In genomic region chr8:111299821-111300568, GRCm38 (mm10) we compare ENCODE assay signal across 8 mouse cellular contexts. TPM values are rescaled to one million over a fixed set of nuclear protein-coding genes. Genes with fewer than 3 reads are reported as not detected.
A peak's percentile ranks its signal among the peaks of the same experiment; 100 is the strongest.
DNase-seq lines count a peak whose midpoint lies in the region; ATAC-seq and TF ChIP-seq lines count a peak whose summit lies in the region.

Gene Rfwd3 (minus strand): TSS chr8:111300222.

- peak within 1 kb of the TSS; percentile 93 for H3K9ac ChIP-seq in ES-Bruce4 (ENCODE audit: low read depth, poor library complexity, severe bottlenecking)
- peak within 1 kb of the TSS; percentile 94 for H3K9ac ChIP-seq in forebrain, embryonic 13.5 days
- peak within 1 kb of the TSS; percentile 91 for H3K9ac ChIP-seq in liver, postnatal 0 days (replicated peaks)
- H3K9ac ChIP-seq in neural tube, embryonic 14.5 days (replicated peaks; ENCODE audit: low read depth, low read length): peak within 1 kb of the TSS; percentile 72

- H3K4me1 ChIP-seq in ES-Bruce4 (ENCODE audit: control insufficient read depth, insufficient read depth, low read length): peaks cover 2% of the 10 kb centered on the region
- H3K4me1 ChIP-seq in forebrain, embryonic 13.5 days: peaks cover 17% of the 10 kb centered on the region
- peaks cover 10% of the 10 kb centered on the region for H3K4me1 ChIP-seq in liver, postnatal 0 days (ENCODE audit: insufficient read depth)
- H3K4me1 ChIP-seq in neural tube, embryonic 14.5 days (ENCODE audit: control insufficient read depth, insufficient read depth, low read length): peaks cover 2% of the 10 kb centered on the region; the same call in 1 of the 2 replicates

- TF ChIP-seq CTCF in ES-Bruce4 (IDR thresholded peaks at IDR 0.05; ENCODE audit: low read depth, low read length): no peak
- peak; percentile 45 for TF ChIP-seq CTCF in liver, postnatal 0 days (IDR thresholded peaks at IDR 0.05; ENCODE audit: low read depth)

- no peak for TF ChIP-seq EP300 in ES-Bruce4 (IDR thresholded peaks at IDR 0.05; ENCODE audit: insufficient read depth, low read depth, low read length)
- 0 out of 2 replicates have a peak, but pooled peaks have one; percentile 16 for TF ChIP-seq EP300 in liver, postnatal 0 days (IDR thresholded peaks at IDR 0.05; ENCODE audit: low read depth)

- peak within 1 kb of the TSS; percentile 78 for H3K4me3 ChIP-seq in ES-Bruce4 (ENCODE audit: low read depth, low read length)
- peak within 1 kb of the TSS; percentile 95 for H3K4me3 ChIP-seq in forebrain, embryonic 13.5 days
- H3K4me3 ChIP-seq in liver, postnatal 0 days (ENCODE audit: low read depth, low read length): peak within 1 kb of the TSS; percentile 86
- H3K4me3 ChIP-seq in neural tube, embryonic 14.5 days (ENCODE audit: low read depth, low read length): peak within 1 kb of the TSS; percentile 90

- DNase-seq in heart, postnatal 10 days: peak; percentile 97 to 98
- peak; percentile 90 for DNase-seq in large intestine, adult 2 months (ENCODE audit: low read depth, low spot score)
- DNase-seq in liver, postnatal 0 days: peak; percentile 96
- peak; percentile 96 for DNase-seq in testis, postnatal 10 days (ENCODE audit: low spot score)

- WGBS in forebrain, embryonic 13.5 days: under 1% methylated on average over 62 of the region's 67 CpGs
- WGBS in large intestine, adult 2 months: under 1% methylated on average over 66 of the region's 67 CpGs
- under 1% methylated on average over 60 of the region's 67 CpGs for WGBS in liver, postnatal 0 days (ENCODE audit: insufficient replicate concordance)
- under 1% methylated on average over 65 of the region's 67 CpGs for WGBS in neural tube, embryonic 14.5 days

- intact Hi-C loops in heart, postnatal 10 days (cut with DNase I): no loop called here

- peak within 1 kb of the TSS; percentile 73 for H3K4me2 ChIP-seq in forebrain, embryonic 13.5 days
- peak within 1 kb of the TSS; percentile 71 for H3K4me2 ChIP-seq in liver, postnatal 0 days (ENCODE audit: low read depth, low read length)
- H3K4me2 ChIP-seq in neural tube, embryonic 14.5 days (ENCODE audit: low read depth, low read length): peak within 1 kb of the TSS; percentile 80

- peak within 1 kb of the TSS; percentile 94 for H3K27ac ChIP-seq in ES-Bruce4 (ENCODE audit: insufficient read depth, low read length)
- peak within 1 kb of the TSS; percentile 65 for H3K27ac ChIP-seq in forebrain, embryonic 13.5 days
- H3K27ac ChIP-seq in liver, postnatal 0 days (ENCODE audit: low read depth): peak within 1 kb of the TSS; percentile 88
- H3K27ac ChIP-seq in neural tube, embryonic 14.5 days (ENCODE audit: low read depth, low read length): peak within 1 kb of the TSS; percentile 48; the same call in 1 of the 2 replicates

- ATAC-seq in cerebellum, adult (ENCODE audit: insufficient number of reproducible peaks, low FRiP score, low TSS enrichment): peak; percentile 100
- peak; percentile 99 for ATAC-seq in forebrain, embryonic 13.5 days
- ATAC-seq in liver, postnatal 0 days: peak; percentile 100
- ATAC-seq in neural tube, embryonic 14.5 days (ENCODE audit: low read depth): peak; percentile 100

- peaks cover 19% of the 10 kb centered on the region for H3K36me3 ChIP-seq in ES-Bruce4 (ENCODE audit: control insufficient read depth, insufficient read depth, low read length, poor library complexity, severe bottlenecking)
- H3K36me3 ChIP-seq in forebrain, embryonic 13.5 days (ENCODE audit: poor library complexity, severe bottlenecking): peaks cover 18% of the 10 kb centered on the region
- H3K36me3 ChIP-seq in liver, postnatal 0 days (replicated peaks; ENCODE audit: insufficient read depth, low read length): peaks cover 17% of the 10 kb centered on the region
- no peaks in the 10 kb centered on the region for H3K36me3 ChIP-seq in neural tube, embryonic 14.5 days (ENCODE audit: control insufficient read depth, insufficient read depth, low read length)

- peak; percentile 25 for TF ChIP-seq POLR2A in ES-Bruce4 (IDR thresholded peaks at IDR 0.05; ENCODE audit: insufficient read depth, low read length)

- H3K9me3 ChIP-seq in ES-Bruce4 (replicated peaks; ENCODE audit: control insufficient read depth, insufficient read depth, low read length, poor library complexity, severe bottlenecking): no peaks in the 10 kb centered on the region
- H3K9me3 ChIP-seq in forebrain, embryonic 13.5 days (replicated peaks): no peaks in the 10 kb centered on the region
- no peaks in the 10 kb centered on the region for H3K9me3 ChIP-seq in liver, postnatal 0 days (ENCODE audit: low read length)
- no peaks in the 10 kb centered on the region for H3K9me3 ChIP-seq in neural tube, embryonic 14.5 days (ENCODE audit: control insufficient read depth, low read length)

- H3K27me3 ChIP-seq in ES-Bruce4 (ENCODE audit: control insufficient read depth, insufficient read depth, low read length, poor library complexity, severe bottlenecking): no peaks in the 10 kb centered on the region
- H3K27me3 ChIP-seq in forebrain, embryonic 13.5 days: no peaks in the 10 kb centered on the region
- H3K27me3 ChIP-seq in liver, postnatal 0 days (ENCODE audit: insufficient read depth, low read length): no peaks in the 10 kb centered on the region
- no peaks in the 10 kb centered on the region for H3K27me3 ChIP-seq in neural tube, embryonic 14.5 days (ENCODE audit: control insufficient read depth, insufficient read depth, low read length)

RNA-seq across cellular contexts. Expression of gene Rfwd3, which starts in this region (rescaled TPM):
- 76.1 and 80.6 TPM in 2 replicates for polyA plus RNA-seq in ES-Bruce4 (2011; ENCODE audit: insufficient read depth, insufficient read length, low read depth, missing spikeins)
- polyA plus RNA-seq in forebrain, embryonic 13.5 days (2015; fragmentation: Nextera tagmentation; extraction: Ambion mirVana): 47.9 and 52.6 TPM in 2 replicates
- total RNA-seq in heart, postnatal 10 days (2021): 10 to 100 TPM; 20.4 to 26.1 TPM
- polyA plus RNA-seq in large intestine, adult 2 months (2012; rRNA removed): 13.5 and 19.7 TPM in 2 replicates
- 14.5 and 17.6 TPM in 2 replicates for polyA plus RNA-seq in liver, postnatal 0 days (2015; fragmentation: Nextera tagmentation; extraction: Ambion mirVana)
- polyA plus RNA-seq in neural tube, embryonic 14.5 days (2014; fragmentation: Nextera tagmentation; extraction: Ambion mirVana): 19.2 and 25.4 TPM in 2 replicates

Comparison
In these comparisons a context has a peak if more than half of its experiments do, and no peak if none do; other contexts are left out.
1. Peak in every context shown above with its lines: DNase-seq, ATAC-seq, H3K4me3 ChIP-seq and H3K27ac ChIP-seq.